Mouse (Mus musculus) G1E (cell line): ENCODE data around the gene Arhgef6.

ENCODE experiments used
- CTCF ChIP-seq: IDR thresholded peaks from 2 replicates; pipeline ENCODE4 v1.5.1; 2012; ENCODE audit warnings: low read depth, low read length, inconsistent platforms, mixed read lengths
- TAL1 ChIP-seq: conservative IDR thresholded peaks from 2 replicates; pipeline ENCODE4 v1.6.1; 2012; ENCODE audit warnings: low read depth, low read length, inconsistent platforms, mixed read lengths

DNA sequence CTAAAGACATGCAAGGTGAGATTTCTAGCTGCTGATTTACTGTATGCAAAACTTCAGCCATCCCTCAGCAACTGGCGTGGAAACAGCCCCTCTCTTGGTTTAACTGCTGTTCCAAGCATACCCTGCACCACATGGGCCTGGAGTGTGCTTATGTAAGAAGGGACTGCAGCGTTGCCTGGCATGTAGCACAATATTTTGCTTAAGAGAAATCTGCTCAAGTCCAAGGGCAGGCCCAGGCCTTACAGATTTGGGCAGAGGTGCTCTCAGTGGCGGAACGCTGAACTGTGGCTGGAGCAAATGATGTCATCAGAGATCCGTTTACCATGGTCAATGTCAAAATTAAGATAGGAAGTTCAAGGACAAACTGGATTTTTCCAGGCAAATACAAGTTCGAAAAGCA lies 13.6 kb downstream of the Arhgef6 start:
- TF ChIP-seq CTCF (no peak), TAL1 (no peak)
